Mouse (Mus musculus): ENCODE results near the gene Insig1.

- TF ChIP-seq CTCF (IDR thresholded peaks at IDR 0.05) (no peak), EP300 (IDR thresholded peaks at IDR 0.05) (no peak)
Observed at GRCm38 (mm10) chr5:28033826-28034225, 37.3 kb upstream of the Insig1 start.

All from lung, postnatal 0 days (tissue).